Mouse (Mus musculus) heart, postnatal 0 days (tissue): ENCODE measurements around the gene Micu2.

ENCODE experiments used
- CTCF ChIP-seq: IDR thresholded peaks from 2 replicates; pipeline ENCODE4 v1.5.1; 2016; ENCODE audit warnings: antibody characterized with exemption, control low read depth, low read depth
- EP300 ChIP-seq: IDR thresholded peaks from 2 replicates; pipeline ENCODE4 v1.6.1; 2016; ENCODE audit warnings: antibody characterized with exemption, low read depth

DNA sequence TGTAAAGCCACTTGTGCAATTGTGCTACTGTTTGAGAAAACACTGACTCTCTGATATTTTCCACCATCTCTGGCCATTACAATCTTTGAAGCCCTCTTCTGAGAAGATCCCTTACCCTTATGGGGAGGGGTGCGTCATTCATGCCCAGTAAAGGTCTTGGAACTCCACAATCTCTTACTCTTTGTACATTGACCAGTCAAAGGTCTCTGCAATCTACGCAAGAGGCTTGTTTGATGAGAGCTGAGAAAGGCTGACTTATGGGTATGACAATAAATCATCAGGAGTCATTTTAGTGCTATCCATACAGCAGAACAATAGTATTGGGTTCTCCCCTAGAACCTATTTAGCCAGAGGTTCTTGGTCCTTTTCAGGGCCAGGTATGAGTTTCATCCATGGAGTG, 9.9 kb downstream of the Micu2 start:
- no peak for TF ChIP-seq CTCF
- no peak for TF ChIP-seq EP300
